Mouse (Mus musculus): ENCODE measurements at regions not wholly inside any gene's neighbourhood (a gene's known extent, or its start where the extent isn't known, plus 50 kb on each side); places are given as distances from the start of the nearest gene placed in this dataset.

GRCm38 (mm10) chr12:66157630-66158292 lies 126.4 kb downstream of the Rpl10l start:
- H3K4me1 ChIP-seq (ENCODE audit: control insufficient read depth, insufficient read depth, low read length) = no peaks in the 10 kb centered on the region
- H3K36me3 ChIP-seq (ENCODE audit: control insufficient read depth, insufficient read depth, low read length, poor library complexity, severe bottlenecking) = no peaks in the 10 kb centered on the region
- H3K9me3 ChIP-seq (replicated peaks; ENCODE audit: control insufficient read depth, insufficient read depth, low read length, poor library complexity, severe bottlenecking) = no peaks in the 10 kb centered on the region
- no peak overlapping the region for H3K9ac ChIP-seq (ENCODE audit: low read depth, poor library complexity, severe bottlenecking)
- no peak overlapping the region for H3K4me3 ChIP-seq (ENCODE audit: low read depth, low read length)
- H3K27ac ChIP-seq (ENCODE audit: insufficient read depth, low read length) = no peak overlapping the region
- no peaks in the 10 kb centered on the region for H3K27me3 ChIP-seq (ENCODE audit: control insufficient read depth, insufficient read depth, low read length, poor library complexity, severe bottlenecking)
- TF ChIP-seq CTCF (IDR thresholded peaks at IDR 0.05; ENCODE audit: low read depth, low read length) (no peak), EP300 (IDR thresholded peaks at IDR 0.05; ENCODE audit: insufficient read depth, low read depth, low read length) (no peak), POLR2A (IDR thresholded peaks at IDR 0.05; ENCODE audit: insufficient read depth, low read length) (no peak)

DNA sequence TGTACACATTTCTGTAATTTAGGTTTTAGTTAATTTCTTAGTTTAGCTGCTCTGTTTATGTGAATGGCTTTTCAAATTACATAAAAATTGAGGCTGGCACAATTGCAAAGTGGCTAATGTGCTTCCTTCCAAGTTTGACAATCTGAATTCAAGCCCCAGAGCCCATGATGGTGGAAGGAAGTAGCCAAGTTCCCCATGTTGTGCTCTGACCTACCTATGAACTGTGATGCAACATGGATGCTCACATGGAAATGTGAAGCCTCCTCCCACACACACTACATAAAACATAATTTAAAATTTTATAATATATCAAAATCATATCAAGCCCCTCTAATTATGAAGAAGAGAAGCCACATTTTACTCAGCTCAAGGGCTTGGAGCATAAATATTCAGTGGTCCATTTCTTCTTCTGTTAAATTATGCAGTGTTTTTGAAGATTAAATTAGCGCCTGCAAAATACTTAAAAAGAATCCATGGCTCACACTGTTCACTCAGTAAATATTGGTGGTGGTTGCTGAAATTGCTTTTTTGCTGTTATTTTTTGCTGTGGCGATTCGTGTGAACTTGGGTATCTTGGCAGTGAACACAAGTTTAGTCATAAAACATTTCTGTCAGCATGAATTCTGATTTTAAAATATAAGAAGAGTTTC lies 127.1 kb downstream of the Rpl10l start:
- H3K9ac ChIP-seq (ENCODE audit: low read depth, poor library complexity, severe bottlenecking) = no peak overlapping the region
- no peaks in the 10 kb centered on the region for H3K27me3 ChIP-seq (ENCODE audit: control insufficient read depth, insufficient read depth, low read length, poor library complexity, severe bottlenecking)
- TF ChIP-seq CTCF (IDR thresholded peaks at IDR 0.05; ENCODE audit: low read depth, low read length) (no peak), POLR2A (IDR thresholded peaks at IDR 0.05; ENCODE audit: insufficient read depth, low read length) (no peak), EP300 (IDR thresholded peaks at IDR 0.05; ENCODE audit: insufficient read depth, low read depth, low read length) (no peak)
- no peaks in the 10 kb centered on the region for H3K4me1 ChIP-seq (ENCODE audit: control insufficient read depth, insufficient read depth, low read length)
- no peaks in the 10 kb centered on the region for H3K36me3 ChIP-seq (ENCODE audit: control insufficient read depth, insufficient read depth, low read length, poor library complexity, severe bottlenecking)
- H3K27ac ChIP-seq (ENCODE audit: insufficient read depth, low read length) = no peak overlapping the region
- no peak overlapping the region for H3K4me3 ChIP-seq (ENCODE audit: low read depth, low read length)
- H3K9me3 ChIP-seq (replicated peaks; ENCODE audit: control insufficient read depth, insufficient read depth, low read length, poor library complexity, severe bottlenecking) = no peaks in the 10 kb centered on the region

DNA sequence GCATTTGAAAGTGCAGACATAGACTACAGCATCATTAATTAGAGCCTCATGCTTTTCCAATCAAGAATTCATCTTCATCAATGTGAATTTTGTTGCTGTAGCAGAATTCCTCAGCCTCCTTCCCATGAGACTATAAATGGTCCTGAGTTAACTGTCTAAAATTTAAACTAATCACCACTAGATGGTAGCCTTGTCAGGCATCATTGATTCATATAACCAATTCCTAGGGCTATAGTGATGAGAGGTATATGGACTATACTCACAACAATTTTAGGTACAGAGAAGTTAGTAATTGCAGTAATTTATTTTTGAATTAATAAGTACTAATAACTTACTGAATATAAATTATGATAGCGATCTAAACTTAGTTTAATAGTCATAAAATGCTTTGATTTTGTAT lies 153.3 kb downstream of the Rpl10l start:
- H3K4me1 ChIP-seq (ENCODE audit: control insufficient read depth, insufficient read depth, low read length) = no peaks in the 10 kb centered on the region
- H3K27me3 ChIP-seq (ENCODE audit: control insufficient read depth, insufficient read depth, low read length, poor library complexity, severe bottlenecking) = no peaks in the 10 kb centered on the region
- H3K9me3 ChIP-seq (replicated peaks; ENCODE audit: control insufficient read depth, insufficient read depth, low read length, poor library complexity, severe bottlenecking) = no peaks in the 10 kb centered on the region
- no peak overlapping the region for H3K9ac ChIP-seq (ENCODE audit: low read depth, poor library complexity, severe bottlenecking)
- no peaks in the 10 kb centered on the region for H3K36me3 ChIP-seq (ENCODE audit: control insufficient read depth, insufficient read depth, low read length, poor library complexity, severe bottlenecking)
- TF ChIP-seq CTCF (IDR thresholded peaks at IDR 0.05; ENCODE audit: low read depth, low read length) (no peak), EP300 (IDR thresholded peaks at IDR 0.05; ENCODE audit: insufficient read depth, low read depth, low read length) (no peak), POLR2A (IDR thresholded peaks at IDR 0.05; ENCODE audit: insufficient read depth, low read length) (no peak)
- H3K4me3 ChIP-seq (ENCODE audit: low read depth, low read length) = no peak overlapping the region
- H3K27ac ChIP-seq (ENCODE audit: insufficient read depth, low read length) = no peak overlapping the region

DNA sequence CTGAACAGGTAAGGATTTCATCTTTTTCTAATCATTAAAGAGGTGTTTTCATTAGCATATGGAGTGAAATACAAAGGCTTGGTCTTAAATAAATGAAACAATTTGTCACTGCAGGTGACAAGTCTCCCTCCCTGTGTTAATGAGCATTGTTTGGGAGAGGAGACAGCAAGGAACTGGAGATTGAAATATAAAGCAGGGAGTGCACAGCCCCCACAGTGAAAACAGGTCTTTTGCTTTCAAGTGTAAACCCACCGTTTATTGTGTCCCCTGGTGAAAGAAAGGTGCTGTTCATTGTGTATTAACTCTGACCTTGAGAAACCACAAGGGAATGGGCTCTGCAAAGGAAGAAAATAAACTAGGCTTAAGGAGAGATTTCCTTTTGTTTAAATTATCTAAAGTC lies 164.6 kb downstream of the Rpl10l start:
- no peaks in the 10 kb centered on the region for H3K36me3 ChIP-seq (ENCODE audit: control insufficient read depth, insufficient read depth, low read length, poor library complexity, severe bottlenecking)
- no peak overlapping the region for H3K27ac ChIP-seq (ENCODE audit: insufficient read depth, low read length)
- H3K27me3 ChIP-seq (ENCODE audit: control insufficient read depth, insufficient read depth, low read length, poor library complexity, severe bottlenecking) = no peaks in the 10 kb centered on the region
- H3K4me1 ChIP-seq (ENCODE audit: control insufficient read depth, insufficient read depth, low read length) = no peaks in the 10 kb centered on the region
- TF ChIP-seq EP300 (IDR thresholded peaks at IDR 0.05; ENCODE audit: insufficient read depth, low read depth, low read length) = no peak
- TF ChIP-seq POLR2A (IDR thresholded peaks at IDR 0.05; ENCODE audit: insufficient read depth, low read length) = no peak
- no peak for TF ChIP-seq CTCF (IDR thresholded peaks at IDR 0.05; ENCODE audit: low read depth, low read length)
- no peak overlapping the region for H3K9ac ChIP-seq (ENCODE audit: low read depth, poor library complexity, severe bottlenecking)
- no peaks in the 10 kb centered on the region for H3K9me3 ChIP-seq (replicated peaks; ENCODE audit: control insufficient read depth, insufficient read depth, low read length, poor library complexity, severe bottlenecking)
- H3K4me3 ChIP-seq (ENCODE audit: low read depth, low read length) = no peak overlapping the region

- no peaks in the 10 kb centered on the region for H3K9me3 ChIP-seq (replicated peaks; ENCODE audit: control insufficient read depth, insufficient read depth, low read length, poor library complexity, severe bottlenecking)
- no peaks in the 10 kb centered on the region for H3K36me3 ChIP-seq (ENCODE audit: control insufficient read depth, insufficient read depth, low read length, poor library complexity, severe bottlenecking)
- H3K27ac ChIP-seq (ENCODE audit: insufficient read depth, low read length) = no peak overlapping the region
- TF ChIP-seq EP300 (IDR thresholded peaks at IDR 0.05; ENCODE audit: insufficient read depth, low read depth, low read length) (no peak), CTCF (IDR thresholded peaks at IDR 0.05; ENCODE audit: low read depth, low read length) (no peak), POLR2A (IDR thresholded peaks at IDR 0.05; ENCODE audit: insufficient read depth, low read length) (no peak)
- H3K4me1 ChIP-seq (ENCODE audit: control insufficient read depth, insufficient read depth, low read length) = no peaks in the 10 kb centered on the region
- H3K4me3 ChIP-seq (ENCODE audit: low read depth, low read length) = no peak overlapping the region
- H3K27me3 ChIP-seq (ENCODE audit: control insufficient read depth, insufficient read depth, low read length, poor library complexity, severe bottlenecking) = no peaks in the 10 kb centered on the region
- H3K9ac ChIP-seq (ENCODE audit: low read depth, poor library complexity, severe bottlenecking) = no peak overlapping the region
Observed at GRCm38 (mm10) chr12:66090806-66091447, 193.3 kb downstream of the Rpl10l start.

- no peaks in the 10 kb centered on the region for H3K9me3 ChIP-seq (replicated peaks; ENCODE audit: control insufficient read depth, insufficient read depth, low read length, poor library complexity, severe bottlenecking)
- no peak overlapping the region for H3K27ac ChIP-seq (ENCODE audit: insufficient read depth, low read length)
- H3K4me3 ChIP-seq (ENCODE audit: low read depth, low read length) = no peak overlapping the region
- TF ChIP-seq POLR2A (IDR thresholded peaks at IDR 0.05; ENCODE audit: insufficient read depth, low read length) = no peak
- TF ChIP-seq EP300 (IDR thresholded peaks at IDR 0.05; ENCODE audit: insufficient read depth, low read depth, low read length) = no peak
- no peak for TF ChIP-seq CTCF (IDR thresholded peaks at IDR 0.05; ENCODE audit: low read depth, low read length)
- no peaks in the 10 kb centered on the region for H3K27me3 ChIP-seq (ENCODE audit: control insufficient read depth, insufficient read depth, low read length, poor library complexity, severe bottlenecking)
- H3K9ac ChIP-seq (ENCODE audit: low read depth, poor library complexity, severe bottlenecking) = no peak overlapping the region
- no peaks in the 10 kb centered on the region for H3K36me3 ChIP-seq (ENCODE audit: control insufficient read depth, insufficient read depth, low read length, poor library complexity, severe bottlenecking)
- no peaks in the 10 kb centered on the region for H3K4me1 ChIP-seq (ENCODE audit: control insufficient read depth, insufficient read depth, low read length)
Observed at GRCm38 (mm10) chr12:66060326-66060725, 223.9 kb downstream of the Rpl10l start.

All from ES-Bruce4 (cell line).